Mouse (Mus musculus): ENCODE measurements at regions not wholly inside any gene's neighbourhood (a gene's known extent, or its start where the extent isn't known, plus 50 kb on each side); places are given as distances from the start of the nearest gene placed in this dataset.

DNA sequence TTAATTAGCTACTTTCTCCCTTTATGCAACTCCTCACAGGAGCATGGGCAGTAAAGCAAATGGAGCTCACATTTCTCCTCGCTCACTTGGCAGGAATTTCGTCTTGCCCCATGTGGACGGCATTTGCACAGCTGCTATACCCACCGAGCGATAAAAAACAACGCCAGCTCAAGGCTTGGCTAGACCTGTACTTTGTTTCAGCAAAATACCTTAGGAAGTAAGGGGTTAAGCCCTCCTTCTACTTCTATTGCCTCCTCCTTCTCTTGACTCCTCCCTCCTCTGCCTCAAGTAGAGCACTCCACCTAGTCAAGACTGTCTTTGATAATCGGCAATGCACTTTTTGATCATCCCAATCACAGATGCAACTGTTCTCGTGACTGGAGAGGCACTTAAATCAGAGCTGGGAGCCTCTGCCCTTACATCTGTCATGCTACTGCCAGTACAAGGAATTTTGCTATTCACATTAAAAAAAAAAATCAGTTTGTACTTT is 168.4 kb downstream of the Enc1 start:
- no peak overlapping the region for H3K4me2 ChIP-seq (ENCODE audit: low read depth, low read length)
- no peaks in the 10 kb centered on the region for H3K9me3 ChIP-seq (ENCODE audit: control insufficient read depth, low read length)
- H3K4me1 ChIP-seq (ENCODE audit: control insufficient read depth, insufficient read depth, low read length): peaks cover 13% of the 10 kb centered on the region; the same call in 1 of the 2 replicates
- H3K27me3 ChIP-seq (ENCODE audit: control insufficient read depth, insufficient read depth, low read length): no peaks in the 10 kb centered on the region
- WGBS: 52% methylated on average over 8 of the region's 8 CpGs
- H3K27ac ChIP-seq (ENCODE audit: low read depth, low read length): peak overlapping the region; percentile 65; the same call in 1 of the 2 replicates
- H3K4me3 ChIP-seq (ENCODE audit: low read depth, low read length): no peak overlapping the region
- H3K9ac ChIP-seq (replicated peaks; ENCODE audit: low read depth, low read length): no peak overlapping the region
- H3K36me3 ChIP-seq (ENCODE audit: control insufficient read depth, insufficient read depth, low read length): no peaks in the 10 kb centered on the region
- peak; percentile 55; the same call in 1 of the 2 replicates for ATAC-seq (ENCODE audit: low read depth)

- H3K4me3 ChIP-seq (ENCODE audit: low read depth, low read length): no peak overlapping the region
- ATAC-seq (ENCODE audit: low read depth): peak; percentile 34; the same call in 1 of the 2 replicates
- H3K9ac ChIP-seq (replicated peaks; ENCODE audit: low read depth, low read length): no peak overlapping the region
- H3K27ac ChIP-seq (ENCODE audit: low read depth, low read length): peak overlapping the region; percentile 65
- H3K4me2 ChIP-seq (ENCODE audit: low read depth, low read length): no peak overlapping the region
- H3K36me3 ChIP-seq (ENCODE audit: control insufficient read depth, insufficient read depth, low read length): no peaks in the 10 kb centered on the region
- H3K9me3 ChIP-seq (ENCODE audit: control insufficient read depth, low read length): no peaks in the 10 kb centered on the region
- peaks cover 13% of the 10 kb centered on the region; the same call in 1 of the 2 replicates for H3K4me1 ChIP-seq (ENCODE audit: control insufficient read depth, insufficient read depth, low read length)
- 62% methylated on average over 22 of the region's 22 CpGs for WGBS
- H3K27me3 ChIP-seq (ENCODE audit: control insufficient read depth, insufficient read depth, low read length): no peaks in the 10 kb centered on the region
Measured at GRCm38 (mm10) chr13:97408414-97409290, 167.7 kb downstream of the Enc1 start.

DNA sequence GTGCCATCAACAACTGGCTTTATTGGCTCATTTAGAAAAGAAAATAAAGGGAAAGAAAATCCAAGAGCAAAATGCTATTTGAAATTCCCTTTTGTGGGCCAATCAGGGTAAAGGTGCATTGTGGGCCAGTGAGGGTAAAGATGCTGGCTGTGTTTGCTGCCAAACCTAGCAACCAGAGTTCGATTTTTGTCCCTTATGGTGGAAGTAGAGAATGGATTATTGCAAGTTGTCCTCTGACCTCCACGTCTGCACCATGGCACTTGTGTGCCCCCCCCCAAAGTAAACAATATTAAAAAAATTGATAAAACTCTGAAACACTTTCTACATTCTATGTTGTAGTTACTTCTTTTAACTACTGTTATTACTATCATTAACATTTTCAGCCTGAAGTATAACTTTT is 166.9 kb downstream of the Enc1 start:
- peaks cover 13% of the 10 kb centered on the region; the same call in 1 of the 2 replicates for H3K4me1 ChIP-seq (ENCODE audit: control insufficient read depth, insufficient read depth, low read length)
- H3K27ac ChIP-seq (ENCODE audit: low read depth, low read length): no peak overlapping the region
- 33% methylated on average over 2 of the region's 2 CpGs for WGBS

DNA sequence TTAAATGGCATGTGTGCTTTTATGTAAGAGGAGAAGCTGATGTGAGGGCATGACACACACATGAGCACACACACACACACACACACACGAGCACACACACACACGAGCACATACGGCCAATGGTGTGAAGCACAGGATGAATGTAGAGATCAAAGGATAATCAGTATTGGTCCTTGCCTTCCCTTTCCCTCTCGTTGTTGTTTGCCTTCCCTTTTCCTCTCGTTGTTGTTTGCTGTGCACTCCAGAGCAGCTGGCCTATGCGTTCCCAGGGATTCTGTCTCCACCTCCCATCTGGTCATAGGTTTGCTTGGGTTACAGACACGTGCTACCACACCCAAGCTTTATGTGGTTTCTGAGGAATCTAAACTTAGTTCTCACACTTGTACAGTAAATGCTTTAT is 165.8 kb downstream of the Enc1 start:
- no peak overlapping the region for H3K27ac ChIP-seq (ENCODE audit: low read depth, low read length)
- no peaks in the 10 kb centered on the region for H3K36me3 ChIP-seq (ENCODE audit: control insufficient read depth, insufficient read depth, low read length)
- no peaks in the 10 kb centered on the region for H3K27me3 ChIP-seq (ENCODE audit: control insufficient read depth, insufficient read depth, low read length)
- 35% methylated on average over 7 of the region's 7 CpGs for WGBS
- peaks cover 13% of the 10 kb centered on the region; the same call in 1 of the 2 replicates for H3K4me1 ChIP-seq (ENCODE audit: control insufficient read depth, insufficient read depth, low read length)
- no peak overlapping the region for H3K9ac ChIP-seq (replicated peaks; ENCODE audit: low read depth, low read length)
- ATAC-seq (ENCODE audit: low read depth): no peak
- H3K4me2 ChIP-seq (ENCODE audit: low read depth, low read length): no peak overlapping the region
- no peaks in the 10 kb centered on the region for H3K9me3 ChIP-seq (ENCODE audit: control insufficient read depth, low read length)
- H3K4me3 ChIP-seq (ENCODE audit: low read depth, low read length): no peak overlapping the region

More for the DNA sequence above, 166.9 kb downstream of the Enc1 start:
- Histone ChIP-seq H3K9me3 (ENCODE audit: control insufficient read depth, low read length) (no peaks in the 10 kb centered on the region), H3K27me3 (ENCODE audit: control insufficient read depth, insufficient read depth, low read length) (no peaks in the 10 kb centered on the region), H3K4me3 (ENCODE audit: low read depth, low read length) (no peak overlapping the region), H3K36me3 (ENCODE audit: control insufficient read depth, insufficient read depth, low read length) (no peaks in the 10 kb centered on the region), H3K4me2 (ENCODE audit: low read depth, low read length) (no peak overlapping the region), H3K9ac (replicated peaks; ENCODE audit: low read depth, low read length) (no peak overlapping the region)
- ATAC-seq (ENCODE audit: low read depth): no peak

GRCm38 (mm10) chr13:97402164-97402761 is 161.4 kb downstream of the Enc1 start:
- no peaks in the 10 kb centered on the region for H3K27me3 ChIP-seq (ENCODE audit: control insufficient read depth, insufficient read depth, low read length)
- no peak overlapping the region for H3K27ac ChIP-seq (ENCODE audit: low read depth, low read length)
- H3K4me2 ChIP-seq (ENCODE audit: low read depth, low read length): no peak overlapping the region
- 68% methylated on average over 10 of the region's 10 CpGs for WGBS
- H3K4me1 ChIP-seq (ENCODE audit: control insufficient read depth, insufficient read depth, low read length): no peaks in the 10 kb centered on the region
- no peak overlapping the region for H3K4me3 ChIP-seq (ENCODE audit: low read depth, low read length)
- no peak for ATAC-seq (ENCODE audit: low read depth)
- H3K36me3 ChIP-seq (ENCODE audit: control insufficient read depth, insufficient read depth, low read length): no peaks in the 10 kb centered on the region
- no peaks in the 10 kb centered on the region for H3K9me3 ChIP-seq (ENCODE audit: control insufficient read depth, low read length)
- H3K9ac ChIP-seq (replicated peaks; ENCODE audit: low read depth, low read length): no peak overlapping the region

GRCm38 (mm10) chr13:97401620-97402019 is 160.7 kb downstream of the Enc1 start:
- 90% methylated on average over 7 of the region's 7 CpGs for WGBS
- ATAC-seq (ENCODE audit: low read depth): no peak

DNA sequence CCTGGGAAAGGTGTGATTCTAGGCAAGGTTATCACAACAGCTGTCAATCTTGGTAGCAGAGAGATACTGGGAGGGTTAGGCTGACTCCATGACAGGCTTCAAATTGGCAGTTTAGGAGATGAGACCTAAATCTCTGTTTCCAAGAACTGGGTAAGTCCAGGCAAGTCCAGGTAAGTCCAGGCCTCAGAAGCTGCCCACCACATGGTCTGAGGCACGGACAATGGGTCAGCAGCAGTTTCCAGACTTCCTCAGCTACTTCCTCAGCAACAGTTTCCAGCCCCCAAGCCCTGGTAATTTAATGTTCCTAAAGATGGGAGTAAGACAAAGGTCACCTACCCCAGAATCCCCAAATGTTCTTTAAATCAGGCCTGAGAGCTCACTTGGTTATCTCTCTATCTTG is 157.1 kb downstream of the Enc1 start:
- Histone ChIP-seq H3K9me3 (ENCODE audit: control insufficient read depth, low read length) (no peaks in the 10 kb centered on the region), H3K27ac (ENCODE audit: low read depth, low read length) (no peak overlapping the region), H3K4me3 (ENCODE audit: low read depth, low read length) (no peak overlapping the region), H3K9ac (replicated peaks; ENCODE audit: low read depth, low read length) (no peak overlapping the region), H3K27me3 (ENCODE audit: control insufficient read depth, insufficient read depth, low read length) (no peaks in the 10 kb centered on the region), H3K4me1 (ENCODE audit: control insufficient read depth, insufficient read depth, low read length) (no peaks in the 10 kb centered on the region), H3K36me3 (ENCODE audit: control insufficient read depth, insufficient read depth, low read length) (no peaks in the 10 kb centered on the region), H3K4me2 (ENCODE audit: low read depth, low read length) (no peak overlapping the region)
- no peak for ATAC-seq (ENCODE audit: low read depth)
- 87% methylated on average over 1 of the region's 1 CpGs for WGBS

More at GRCm38 (mm10) chr13:97401620-97402019, 160.7 kb downstream of the Enc1 start:
- H3K9ac ChIP-seq (replicated peaks; ENCODE audit: low read depth, low read length): no peak overlapping the region
- no peaks in the 10 kb centered on the region for H3K36me3 ChIP-seq (ENCODE audit: control insufficient read depth, insufficient read depth, low read length)
- H3K27ac ChIP-seq (ENCODE audit: low read depth, low read length): no peak overlapping the region
- no peaks in the 10 kb centered on the region for H3K4me1 ChIP-seq (ENCODE audit: control insufficient read depth, insufficient read depth, low read length)
- H3K4me2 ChIP-seq (ENCODE audit: low read depth, low read length): no peak overlapping the region
- H3K27me3 ChIP-seq (ENCODE audit: control insufficient read depth, insufficient read depth, low read length): no peaks in the 10 kb centered on the region
- H3K9me3 ChIP-seq (ENCODE audit: control insufficient read depth, low read length): no peaks in the 10 kb centered on the region
- no peak overlapping the region for H3K4me3 ChIP-seq (ENCODE audit: low read depth, low read length)

DNA sequence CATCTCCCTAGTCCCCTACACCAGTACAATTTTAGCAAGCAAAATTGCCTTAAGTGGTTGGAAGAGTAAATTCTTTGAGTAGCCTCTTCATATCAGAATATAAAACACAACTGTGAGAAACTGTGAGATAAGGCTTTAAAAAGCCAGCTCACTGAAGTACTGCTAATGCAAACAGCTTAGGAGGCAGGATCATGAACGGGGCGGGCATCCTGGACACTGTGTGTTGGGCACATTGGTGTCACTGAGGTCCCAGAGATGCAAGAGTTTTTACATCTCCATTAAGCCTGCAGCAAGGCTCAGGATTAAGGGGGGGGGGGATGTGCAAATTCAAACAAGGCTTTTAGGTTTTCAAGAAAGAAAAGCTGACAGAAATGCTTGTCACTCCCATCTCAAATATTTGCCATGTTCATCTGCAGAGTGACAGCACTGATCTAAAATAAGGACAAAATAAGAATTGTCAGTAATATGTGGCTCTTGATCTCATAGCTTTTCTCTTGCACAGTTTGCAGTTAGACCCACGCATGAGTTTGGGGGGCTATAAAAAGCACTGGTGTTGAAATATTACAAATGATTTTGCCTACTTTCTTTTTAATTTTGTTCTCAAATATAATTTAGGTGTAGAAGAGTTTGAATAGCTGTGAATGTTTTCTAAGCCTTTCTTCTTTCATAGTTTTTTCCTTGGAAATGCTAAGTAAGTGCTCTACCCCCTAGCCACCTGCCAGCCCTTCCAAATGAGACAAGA is 156.2 kb downstream of the Enc1 start:
- H3K27me3 ChIP-seq (ENCODE audit: control insufficient read depth, insufficient read depth, low read length): no peaks in the 10 kb centered on the region
- H3K27ac ChIP-seq (ENCODE audit: low read depth, low read length): no peak overlapping the region
- WGBS: 97% methylated on average over 3 of the region's 3 CpGs
- no peak overlapping the region for H3K4me3 ChIP-seq (ENCODE audit: low read depth, low read length)
- ATAC-seq (ENCODE audit: low read depth): no peak
- H3K36me3 ChIP-seq (ENCODE audit: control insufficient read depth, insufficient read depth, low read length): no peaks in the 10 kb centered on the region
- H3K4me2 ChIP-seq (ENCODE audit: low read depth, low read length): no peak overlapping the region
- no peak overlapping the region for H3K9ac ChIP-seq (replicated peaks; ENCODE audit: low read depth, low read length)
- no peaks in the 10 kb centered on the region for H3K4me1 ChIP-seq (ENCODE audit: control insufficient read depth, insufficient read depth, low read length)
- no peaks in the 10 kb centered on the region for H3K9me3 ChIP-seq (ENCODE audit: control insufficient read depth, low read length)
